Mouse (Mus musculus): ENCODE measurements around the gene Atp6v1e2.

Gene Atp6v1e2

DNA sequence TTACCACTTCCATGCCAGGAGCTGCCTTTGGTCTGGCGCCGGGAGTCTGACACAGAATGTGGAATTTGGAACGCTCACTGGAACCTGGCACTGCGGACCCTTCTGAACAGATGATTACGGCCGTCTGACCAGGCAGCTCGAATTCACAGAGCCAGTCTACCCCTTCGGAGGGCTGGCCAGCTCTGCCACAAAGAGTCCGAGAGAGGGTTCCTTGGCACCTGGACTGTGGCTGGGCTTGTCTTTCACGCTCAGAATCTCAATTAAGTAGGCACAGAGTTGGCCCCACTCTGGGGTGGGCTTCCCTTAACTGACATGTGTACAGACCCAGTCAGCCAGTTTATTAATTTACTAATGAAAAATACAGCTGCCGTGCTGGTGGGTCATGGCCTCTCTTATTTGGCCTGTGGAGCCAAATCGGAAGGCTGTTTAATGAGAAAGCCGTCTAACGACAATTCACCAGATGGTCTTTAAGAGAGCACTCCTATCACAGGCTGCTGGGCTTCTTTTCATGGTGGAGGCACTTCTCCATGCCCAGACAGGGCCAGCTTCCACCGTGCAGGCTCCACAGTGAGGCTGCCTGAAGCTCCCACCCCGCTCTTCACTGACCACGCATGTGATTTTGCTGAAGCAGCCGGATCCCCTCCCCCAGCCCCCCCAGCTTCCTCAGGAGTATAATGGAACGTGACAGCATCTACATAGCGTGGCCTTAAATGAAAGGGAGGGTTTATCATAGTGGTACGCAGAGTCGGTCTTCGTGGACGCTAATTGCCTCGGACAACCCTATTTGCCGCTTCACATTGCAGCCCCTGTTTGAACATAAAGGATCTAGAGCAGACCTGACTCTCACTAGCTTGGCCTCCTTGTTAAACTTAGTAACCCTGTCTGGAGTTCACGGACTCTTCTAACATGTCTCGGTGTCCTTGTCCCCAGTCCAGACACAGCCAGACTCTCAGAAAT is at the start of gene Atp6v1e2:
Atp6v1e2 (minus strand) TSS at position 58 of the 957 bp plus-strand sequence.
- CTCF ChIA-PET: no interaction called here

DNA sequence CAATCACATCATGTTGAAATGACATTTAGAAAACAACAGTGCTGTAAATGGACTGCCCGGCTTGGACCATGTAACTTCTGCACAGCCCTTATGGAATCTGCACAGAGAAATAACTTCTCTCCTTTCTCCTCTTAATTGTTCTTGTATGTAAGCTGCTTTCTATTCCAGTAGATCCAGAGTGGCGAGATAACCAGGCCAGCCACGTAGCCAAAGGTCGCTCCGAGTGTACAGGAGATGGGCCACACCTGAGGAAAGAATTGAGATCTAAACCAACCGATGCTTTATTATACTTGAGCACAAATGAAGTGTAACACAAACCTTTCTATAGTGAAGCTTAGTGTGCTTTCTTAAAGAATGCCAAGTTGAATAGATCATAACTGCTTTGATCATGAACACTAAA is 49.6 kb upstream of the Atp6v1e2 start:
- CTCF ChIA-PET: no interaction called here

DNA sequence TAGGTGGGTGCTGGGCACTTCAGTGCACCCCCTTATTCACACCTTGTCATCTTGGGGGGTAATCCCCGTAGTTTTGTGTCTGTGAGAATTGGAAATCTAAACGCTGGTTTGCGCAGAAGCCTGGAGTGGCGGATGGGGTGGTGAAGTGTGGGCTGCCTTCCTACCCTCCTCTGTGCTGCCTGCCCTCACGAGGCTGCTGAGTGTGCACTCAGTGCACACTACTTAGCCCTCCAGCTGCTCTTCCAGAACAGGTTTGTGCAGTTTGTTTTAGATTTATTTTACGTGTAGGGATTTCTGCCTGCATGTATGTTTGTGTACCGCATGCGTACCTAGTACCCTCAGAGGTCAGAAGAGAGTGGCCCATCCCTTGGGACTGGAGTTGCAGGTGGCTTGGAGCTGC is 43.6 kb upstream of the Atp6v1e2 start:
- CTCF ChIA-PET: no interaction called here

DNA sequence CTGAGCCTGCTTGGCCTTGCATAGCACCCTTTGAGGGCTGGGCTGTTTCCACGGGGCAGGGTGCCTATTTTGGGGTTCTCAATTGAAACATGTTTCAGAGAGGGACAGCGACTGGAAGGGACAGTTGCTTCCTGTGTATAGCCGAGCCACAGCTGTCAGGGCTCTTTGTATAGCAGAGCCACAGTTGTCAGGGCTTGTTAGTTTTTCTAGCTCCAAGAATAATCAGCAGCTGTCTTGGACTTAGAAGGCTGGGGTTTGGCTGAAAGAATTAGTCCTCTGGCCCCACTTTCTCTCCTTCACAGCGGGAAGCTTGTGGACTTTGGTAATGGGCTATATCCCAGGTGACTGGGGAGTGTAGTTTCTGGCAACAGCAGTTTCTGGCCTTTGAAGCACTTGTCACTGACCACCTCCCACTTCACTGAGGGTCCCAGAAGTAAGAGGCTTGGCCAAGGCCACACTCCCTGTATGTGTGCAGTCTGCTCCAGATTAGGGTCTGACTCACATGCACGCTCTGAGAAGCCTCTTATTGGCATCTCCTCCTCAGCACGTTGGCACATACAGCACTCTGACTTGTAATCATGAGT is 41.0 kb upstream of the Atp6v1e2 start:
- CTCF ChIA-PET: interaction anchor here (1.5 kb wide), 1 partner anchor 70 kb away, joined by 3 read pairs; no protein-coding TSS in a partner anchor

DNA sequence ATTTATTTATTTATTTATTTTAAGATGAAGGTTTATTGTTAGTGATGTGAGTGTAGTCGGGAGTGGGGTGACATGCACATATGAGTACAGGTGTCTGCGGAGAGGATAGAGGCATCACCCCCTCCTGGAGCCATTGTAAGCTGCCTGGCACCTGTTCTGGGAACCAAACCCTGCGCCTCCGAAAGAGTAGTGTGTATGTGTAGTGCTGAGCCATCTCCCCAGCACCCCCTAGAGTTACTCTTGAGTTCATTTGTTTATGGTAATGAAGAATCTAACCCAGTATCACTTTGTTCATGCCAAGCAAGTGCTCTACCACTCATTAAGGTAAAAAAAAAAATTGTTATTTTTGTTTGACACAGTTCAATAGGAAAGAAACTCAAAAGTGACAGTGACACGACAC is 40.5 kb upstream of the Atp6v1e2 start:
- CTCF ChIA-PET: interaction anchor here (1.5 kb wide), 1 partner anchor 69 kb away, joined by 3 read pairs; no protein-coding TSS in a partner anchor

DNA sequence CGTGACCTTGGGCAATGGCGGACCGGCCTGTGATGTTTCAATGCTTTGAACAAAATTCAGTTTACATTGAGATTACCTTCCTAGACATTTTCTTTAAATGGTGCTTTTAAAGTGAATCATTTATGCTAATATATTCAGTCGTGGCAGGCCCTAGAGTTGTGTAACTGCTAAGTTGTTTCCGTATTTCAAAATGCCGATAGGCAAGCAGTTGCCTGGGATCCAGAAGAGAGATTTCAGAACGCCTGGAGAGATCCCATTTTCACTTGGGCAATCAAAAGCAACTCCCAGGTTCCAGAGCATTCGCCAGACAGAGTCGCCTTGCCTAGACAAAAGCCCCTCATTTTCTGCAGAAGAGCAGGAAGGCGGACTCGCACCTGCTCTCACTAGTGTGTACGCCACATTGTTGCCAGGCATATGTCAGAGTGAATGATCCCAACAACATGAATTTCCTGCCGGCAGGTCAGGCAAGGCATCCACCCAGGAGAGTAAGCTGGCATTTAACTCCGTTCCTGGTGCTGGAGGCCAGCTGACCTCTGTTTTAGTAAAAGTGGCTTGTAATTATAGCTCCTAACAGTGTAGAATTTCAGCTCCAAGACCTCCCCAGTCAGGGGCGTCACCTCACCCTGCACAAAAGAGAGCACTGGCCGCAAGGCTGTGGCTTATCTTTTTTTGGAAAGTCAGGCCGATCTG is 38.9 kb upstream of the Atp6v1e2 start:
- CTCF ChIA-PET: interaction anchor here (0.6 kb wide), 1 partner anchor 88 kb away, joined by 3 read pairs; no protein-coding TSS in a partner anchor

DNA sequence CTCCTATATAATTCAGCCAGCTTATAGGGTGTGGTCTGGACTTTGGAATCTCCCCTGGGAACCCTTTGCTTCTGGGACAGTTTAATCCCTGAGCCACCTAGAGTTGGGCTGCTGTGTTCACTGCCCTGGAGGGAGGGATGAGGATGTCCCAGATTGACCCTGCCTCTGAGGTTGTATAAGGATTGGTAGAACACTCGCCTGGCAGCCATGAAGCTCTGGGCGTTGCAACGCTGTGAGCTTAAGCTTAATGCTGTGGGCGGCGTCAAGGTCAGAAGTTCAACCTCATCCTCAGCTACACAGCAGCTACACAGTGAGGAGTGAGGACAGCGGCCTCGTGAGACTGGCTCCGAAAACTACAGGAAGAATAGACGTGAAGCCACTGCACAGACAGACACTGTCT is 34.8 kb upstream of the Atp6v1e2 start:
- CTCF ChIA-PET: no interaction called here

DNA sequence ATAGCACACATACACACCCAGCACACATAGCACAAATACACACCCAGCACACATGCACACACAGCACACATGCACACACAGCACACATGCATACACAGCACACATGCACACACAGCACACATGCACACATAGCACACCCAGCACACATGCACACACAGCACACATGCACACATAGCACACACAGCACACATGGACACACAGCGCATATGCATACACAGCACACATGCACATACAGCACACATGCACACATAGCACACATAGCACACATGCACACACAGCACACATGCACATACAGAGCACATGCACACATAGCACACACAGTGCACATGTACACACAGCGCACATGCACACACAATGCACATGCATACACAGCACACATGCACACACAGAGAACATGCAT is 34.0 kb upstream of the Atp6v1e2 start:
- CTCF ChIA-PET: no interaction called here

DNA sequence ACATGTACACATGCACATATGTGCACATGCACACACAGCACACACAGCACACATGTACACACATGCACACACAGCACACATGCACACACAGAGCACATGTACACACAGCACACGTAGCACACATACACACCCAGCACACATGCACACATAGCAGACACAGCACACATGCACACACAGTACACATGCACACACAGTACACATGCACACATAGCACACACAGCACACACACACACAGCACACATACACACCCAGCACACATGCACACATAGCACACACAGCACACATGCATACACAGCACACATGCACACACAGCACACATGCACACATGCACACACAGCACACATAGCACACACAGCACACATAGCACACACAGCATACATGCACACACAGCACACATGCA is 33.5 kb upstream of the Atp6v1e2 start:
- CTCF ChIA-PET: no interaction called here

DNA sequence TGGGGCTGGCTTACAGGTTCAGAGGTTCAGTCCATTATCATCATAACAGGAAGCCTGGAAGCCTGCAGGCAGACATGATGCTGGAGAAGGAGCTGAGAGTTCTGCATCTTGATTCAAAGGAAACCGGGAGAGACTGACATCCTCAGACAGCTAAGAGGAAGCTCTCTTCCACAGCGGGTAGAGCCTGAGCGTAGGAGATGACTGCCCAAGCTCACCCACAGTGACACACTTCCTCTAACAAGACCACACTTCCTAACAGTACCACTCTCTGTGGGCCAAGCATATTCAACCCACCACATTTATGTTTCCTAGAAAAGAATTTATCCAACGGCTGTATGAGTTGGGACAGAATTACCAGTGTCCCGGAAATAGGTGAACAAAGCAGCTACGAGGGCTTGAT is 30.8 kb upstream of the Atp6v1e2 start:
- CTCF ChIA-PET: interaction anchor here (1.4 kb wide), 1 partner anchor 11 kb away, joined by 3 read pairs; no protein-coding TSS in a partner anchor

DNA sequence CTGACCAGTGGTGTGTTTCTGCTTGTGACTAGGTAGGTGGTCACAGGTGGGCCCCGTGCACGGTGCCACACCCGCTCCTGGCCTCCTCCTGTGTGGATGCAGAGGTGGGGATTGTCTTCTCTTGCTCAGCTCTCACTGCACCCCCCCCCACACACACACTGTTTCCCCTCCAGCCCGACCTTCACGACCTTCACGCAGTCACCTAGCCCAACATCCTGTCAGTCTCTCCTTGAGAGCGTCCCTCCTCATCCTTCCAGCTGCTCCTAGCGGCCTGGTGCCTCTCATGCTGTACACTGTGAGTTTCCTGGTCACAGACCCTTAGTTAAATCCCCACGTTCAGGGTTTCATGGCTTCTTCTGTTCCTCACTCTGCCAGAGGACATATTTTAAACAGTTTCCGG is 28.7 kb upstream of the Atp6v1e2 start:
- CTCF ChIA-PET: no interaction called here

DNA sequence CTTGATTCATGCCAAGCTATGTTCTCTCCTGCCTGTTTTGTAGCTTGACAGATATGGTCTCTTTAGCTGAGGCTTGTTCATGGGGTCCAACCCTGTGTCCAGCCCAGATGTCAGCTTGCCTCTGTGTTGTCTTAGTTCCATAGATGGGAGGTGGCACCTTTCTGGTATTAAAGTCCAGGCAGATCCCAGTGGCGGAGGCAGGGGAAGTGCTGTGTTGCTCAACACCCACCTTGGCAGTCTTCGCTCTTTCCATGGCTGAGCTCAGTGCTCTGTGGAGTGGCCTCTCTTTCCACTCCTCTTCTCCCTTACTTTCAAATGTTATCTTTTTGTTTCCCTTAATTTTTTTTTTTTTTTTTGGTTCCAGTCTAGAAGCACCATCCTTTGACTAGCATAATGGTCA is 25.4 kb upstream of the Atp6v1e2 start:
- CTCF ChIA-PET: interaction anchor here (1.0 kb wide), 1 partner anchor 27 kb away, joined by 3 read pairs; no protein-coding TSS in a partner anchor

DNA sequence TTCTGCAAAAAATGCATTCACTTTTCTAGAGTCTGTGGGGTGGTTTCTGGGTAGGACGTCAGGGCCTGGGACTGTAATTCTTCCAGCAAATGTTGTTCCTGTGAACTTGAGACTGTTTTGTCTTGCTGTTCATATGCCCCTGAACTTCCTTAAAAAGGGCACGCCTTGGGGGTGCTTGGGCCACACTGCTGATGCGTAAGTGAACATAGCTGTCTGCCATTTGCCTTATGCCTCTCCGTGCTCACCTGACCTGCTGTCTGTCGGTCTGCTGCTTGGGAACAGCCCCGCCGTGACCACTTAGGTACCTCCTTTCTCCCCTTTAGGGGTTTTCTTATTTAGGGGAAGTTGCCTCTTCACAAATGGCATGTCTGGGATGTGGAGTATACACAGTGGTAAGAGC is 24.2 kb upstream of the Atp6v1e2 start:
- CTCF ChIA-PET: interaction anchor here (0.5 to 0.6 kb wide), 2 partner anchors 35 to 38 kb away, joined by 3 to 6 read pairs; no protein-coding TSS in a partner anchor

DNA sequence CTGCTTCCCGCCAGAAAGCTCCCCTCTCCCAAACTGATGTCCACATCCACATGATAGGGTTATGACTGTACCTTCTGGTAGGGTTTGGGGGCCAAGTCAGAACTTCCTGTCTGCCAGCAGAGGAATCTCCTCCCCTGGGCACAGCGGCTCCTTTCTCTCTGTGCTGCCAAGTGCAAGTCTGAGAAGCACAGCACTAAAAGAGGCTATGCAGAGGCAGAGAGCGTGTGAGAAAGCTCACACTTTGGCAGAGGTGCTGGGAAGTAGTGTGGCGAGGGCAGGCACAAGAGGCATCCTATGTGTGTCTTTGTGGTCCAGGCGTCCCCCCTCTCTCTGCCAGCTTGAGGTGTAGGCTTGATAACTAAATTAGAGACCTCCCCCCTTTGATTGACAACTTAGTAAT is 23.3 kb upstream of the Atp6v1e2 start:
- CTCF ChIA-PET: interaction anchor here (1.0 kb wide), 1 partner anchor 19 kb away, joined by 10 read pairs; no protein-coding TSS in a partner anchor

DNA sequence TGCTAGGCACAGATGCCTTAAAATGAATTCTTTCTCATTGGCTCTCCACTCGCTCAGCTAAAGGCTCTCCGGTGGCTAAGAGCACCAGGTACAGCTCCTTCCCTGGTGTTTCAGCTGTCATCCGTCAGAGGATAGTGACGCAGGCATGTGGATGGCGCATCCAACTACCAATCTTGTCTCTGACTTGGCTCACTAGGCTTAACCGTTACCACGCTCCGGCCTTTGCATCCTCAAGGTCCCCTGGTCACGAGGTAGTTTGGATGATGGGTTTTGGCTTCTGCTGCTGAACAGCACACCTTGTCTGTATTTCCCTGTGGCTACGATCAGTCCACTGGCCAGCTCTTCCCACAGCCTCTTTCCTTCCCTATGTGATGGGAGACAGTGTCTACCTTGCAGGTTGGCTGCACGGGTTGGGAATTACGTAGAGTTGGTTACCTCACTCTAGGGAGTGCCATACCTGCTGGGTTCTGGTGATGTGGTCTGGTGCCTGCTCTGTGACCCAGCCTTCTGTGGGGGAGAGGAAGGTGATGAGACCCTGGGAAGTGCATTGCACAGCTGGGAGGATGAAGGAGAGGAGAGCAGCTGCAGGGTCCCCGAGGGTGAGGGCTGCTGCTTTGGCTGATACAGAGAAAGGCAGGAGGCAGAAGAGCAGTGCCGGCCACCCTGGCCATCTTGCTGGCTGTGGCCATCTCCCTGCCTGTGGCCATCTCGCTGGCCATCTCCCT is 22.5 kb upstream of the Atp6v1e2 start:
- CTCF ChIA-PET: interaction anchor here (1.0 kb wide), 1 partner anchor 20 kb away, joined by 10 read pairs; no protein-coding TSS in a partner anchor

DNA sequence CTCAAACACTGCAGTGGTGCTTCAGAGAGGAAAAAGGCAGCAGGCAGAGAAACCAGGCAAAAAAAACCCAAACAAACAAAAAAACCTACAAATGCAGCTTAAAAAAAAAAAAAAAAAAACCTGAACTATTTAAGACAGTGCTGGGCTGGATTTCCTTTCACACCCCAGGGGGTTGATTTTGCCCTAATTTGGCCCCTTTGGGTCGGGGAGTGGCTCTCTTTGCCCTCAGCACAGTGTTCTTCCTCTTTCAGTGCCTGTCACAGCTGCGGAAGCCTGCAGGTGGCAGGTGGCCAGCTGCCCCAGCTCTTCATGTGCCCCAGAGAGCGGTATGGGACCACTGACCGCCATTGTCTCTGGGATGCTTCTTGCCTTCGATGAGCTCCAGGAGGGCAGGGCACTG is 21.9 kb upstream of the Atp6v1e2 start:
- CTCF ChIA-PET: interaction anchor here (0.6 to 1.9 kb wide), 2 partner anchors 10 to 421 kb away, joined by 5 to 6 read pairs; no protein-coding TSS in a partner anchor

DNA sequence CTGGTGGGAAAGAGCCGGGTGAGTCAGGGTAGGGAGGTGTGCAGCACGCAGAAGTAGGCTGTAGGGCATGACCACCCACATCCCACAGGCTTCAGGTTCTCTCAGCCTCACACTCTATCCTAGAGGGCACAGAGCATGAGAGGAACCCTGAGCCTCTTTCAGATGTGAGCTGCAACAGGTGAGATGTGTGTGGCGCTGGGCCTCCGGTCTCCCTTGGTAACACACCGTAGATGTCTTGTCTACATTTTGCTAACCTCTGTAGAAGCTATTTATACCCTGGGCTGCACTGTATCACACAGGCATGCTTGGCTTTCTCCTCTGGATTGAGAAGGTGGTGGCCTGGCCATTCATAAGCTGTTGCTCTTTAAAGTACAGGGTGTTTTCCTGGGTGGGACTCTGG is 20.9 kb upstream of the Atp6v1e2 start:
- CTCF ChIA-PET: interaction anchor here (1.9 kb wide), 1 partner anchor 9 kb away, joined by 5 read pairs; no protein-coding TSS in a partner anchor

DNA sequence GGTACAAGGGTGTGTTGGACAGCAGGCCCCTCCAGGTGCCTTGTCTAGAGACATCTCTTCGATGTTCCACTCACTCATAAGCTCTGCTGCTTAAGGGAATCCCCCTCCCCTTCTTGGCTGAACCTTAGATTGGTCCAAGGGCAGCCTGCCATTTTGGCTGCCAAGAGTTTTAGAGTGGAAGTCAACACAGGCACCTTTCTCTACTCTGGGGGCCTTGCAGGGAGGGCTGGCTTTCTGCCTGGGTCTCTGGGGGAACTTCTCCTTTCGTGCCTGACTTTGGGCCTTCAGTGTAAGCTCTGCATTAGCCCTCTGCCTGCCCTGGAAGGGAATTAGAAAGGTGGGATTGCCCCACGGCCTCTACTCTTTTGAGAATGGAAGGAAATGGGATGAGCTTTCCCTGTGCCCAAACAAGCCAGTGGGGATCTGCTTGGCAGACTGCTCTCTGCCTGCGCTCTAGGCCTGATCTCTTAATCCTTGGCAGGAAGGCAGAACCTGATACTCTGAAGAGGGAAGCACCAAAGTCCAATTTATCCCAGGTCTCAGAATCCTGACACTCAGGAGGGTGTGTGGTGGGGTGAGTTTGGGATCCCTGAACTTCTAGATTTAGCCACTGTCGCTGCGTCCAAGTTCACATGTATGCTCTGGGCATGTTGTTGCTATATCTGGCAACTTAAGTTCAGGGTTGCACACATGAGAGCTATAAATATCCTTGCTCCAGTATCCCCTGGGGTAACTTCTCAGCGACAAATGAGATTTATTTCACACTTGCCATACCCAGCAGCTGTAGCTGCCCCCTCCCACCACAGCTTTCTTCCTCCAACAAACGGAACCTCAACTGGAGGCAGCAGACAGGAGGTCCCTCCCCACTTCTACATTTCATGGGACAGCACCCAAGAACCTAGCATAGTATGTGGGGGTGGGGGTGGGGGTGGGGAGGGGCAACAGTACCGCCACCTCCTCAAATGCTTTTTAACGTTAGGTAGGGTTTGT is 20.1 kb upstream of the Atp6v1e2 start:
- CTCF ChIA-PET: interaction anchor here (0.9 to 1.9 kb wide), 2 partner anchors 8 to 11 kb away, joined by 3 to 5 read pairs; no protein-coding TSS in a partner anchor

DNA sequence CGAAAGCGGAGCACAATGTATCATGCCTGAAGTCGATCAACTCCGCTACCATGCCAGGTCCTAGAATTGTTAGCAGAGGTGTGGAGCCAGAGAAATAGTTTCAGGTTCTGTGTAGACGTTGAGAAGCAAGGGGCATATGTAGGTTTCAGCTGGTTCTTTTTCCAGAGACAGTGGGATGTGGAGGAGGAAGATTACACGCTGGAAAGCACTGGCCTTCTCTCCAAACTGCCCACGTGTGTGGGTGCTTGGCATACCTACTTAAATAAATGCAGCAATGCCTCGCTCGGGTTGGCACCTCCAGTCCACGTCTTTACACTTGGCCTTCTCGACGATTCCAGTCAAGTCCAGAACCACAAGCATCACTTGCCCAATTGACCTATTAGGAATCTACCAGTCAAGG is 19.4 kb upstream of the Atp6v1e2 start:
- CTCF ChIA-PET: no interaction called here

DNA sequence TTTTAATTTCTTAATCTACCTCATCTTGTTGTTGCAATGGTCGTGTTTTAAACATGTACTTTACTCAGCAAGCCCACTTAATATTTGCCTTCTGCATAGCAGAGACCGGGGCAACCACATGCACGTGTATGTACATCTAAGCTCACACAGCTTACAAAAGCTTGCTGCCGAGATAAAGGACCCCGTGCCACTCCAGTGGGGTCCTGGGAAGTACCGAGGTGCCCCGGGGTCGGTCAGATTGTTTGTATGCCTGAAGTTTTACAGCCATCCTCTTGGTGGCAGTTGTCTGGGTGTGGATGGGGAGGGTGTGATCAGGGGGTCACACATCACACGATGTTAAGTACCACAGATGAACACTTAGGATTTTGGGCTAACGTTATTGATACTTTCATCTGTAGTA is 18.3 kb upstream of the Atp6v1e2 start:
- CTCF ChIA-PET: no interaction called here
